Mouse (Mus musculus) midbrain, postnatal 0 days (tissue): Measurements from ENCODE around the gene Cdc34b. TPM values are rescaled to one million over a fixed set of nuclear protein-coding genes. Genes with fewer than 3 reads are reported as not detected.

Experiments used
- ATAC-seq: fragments of 200-750 bp; cut with Nextera tagmentation; 2 replicates; pipeline ENCODE4 v1.8.0; 2017; ENCODE audit warnings: moderate number of reproducible peaks, mild to moderate bottlenecking, moderate TSS enrichment, moderate library complexity; ENCODE audit not compliant: low FRiP score
- DNase-seq: peaks from one replicate; pipeline ENCODE4 v3.0.0-alpha.2; 2015; ENCODE audit warnings: low spot score
- H3K27ac ChIP-seq: fragments of 300-500 bp; sonication (generic); 2 replicates; pipeline ENCODE4 v1.5.1; 2014; ENCODE audit warnings: low read depth, mild to moderate bottlenecking, low read length, mixed read lengths
- H3K27me3 ChIP-seq: fragments of 300-500 bp; sonication (generic); 2 replicates; pipeline ENCODE4 v1.6.1; 2014; ENCODE audit warnings: low read length, control low read depth, mixed read lengths; ENCODE audit not compliant: insufficient read depth
- H3K36me3 ChIP-seq: fragments of 300-500 bp; sonication (generic); 2 replicates; pipeline ENCODE4 v1.6.1; 2014; ENCODE audit warnings: low read length, control low read depth, mixed read lengths; ENCODE audit not compliant: insufficient read depth
- H3K4me1 ChIP-seq: fragments of 300-500 bp; sonication (generic); 2 replicates; pipeline ENCODE4 v1.6.1; 2014; ENCODE audit warnings: mild to moderate bottlenecking, control low read depth, antibody characterized with exemption, low read length, mixed read lengths; ENCODE audit not compliant: insufficient read depth
- H3K4me2 ChIP-seq: fragments of 300-500 bp; sonication (generic); 2 replicates; pipeline ENCODE4 v1.6.1; 2014; ENCODE audit warnings: low read depth, mild to moderate bottlenecking, low read length, mixed read lengths; ENCODE audit not compliant: poor library complexity, severe bottlenecking
- H3K4me3 ChIP-seq: fragments of 300-500 bp; sonication (generic); 2 replicates; pipeline ENCODE4 v1.5.1; 2014; ENCODE audit warnings: low read depth, mild to moderate bottlenecking, low read length, moderate library complexity
- H3K9ac ChIP-seq: fragments of 300-500 bp; sonication (generic); replicated peaks from 2 replicates; pipeline ENCODE4 v1.6.1; 2014; ENCODE audit warnings: mild to moderate bottlenecking, low read length, moderate library complexity, mixed read lengths; ENCODE audit not compliant: poor library complexity, severe bottlenecking
- H3K9me3 ChIP-seq: fragments of 300-500 bp; sonication (generic); 2 replicates; pipeline ENCODE4 v1.6.1; 2016; ENCODE audit warnings: low read length, control low read depth
- CTCF ChIP-seq: IDR thresholded peaks from 2 replicates; pipeline ENCODE4 v1.5.1; 2016; ENCODE audit warnings: antibody characterized with exemption, mild to moderate bottlenecking
- WGBS: fragments of 180-500 bp; shearing (Covaris S2); extraction: QIAGEN DNeasy Blood & Tissue Kit; methylation state at CpG from one replicate; pipeline ENCODE4 v1.1.7; 2014; 5-methylcytosine and 5-hydroxymethylcytosine counted together
- polyA plus RNA-seq: library from polyadenylated mRNA; unstranded; fragments of >200 nt; fragmentation: Nextera tagmentation; extraction: Ambion mirVana; gene quantifications from 2 replicates; pipeline ENCODE4 v1.2.1, GENCODE M21; 2015
- total RNA-seq: library from RNA; depleted of rRNA; stranded (reverse); fragments of >200 nt; gene quantifications from 2 replicates; pipeline ENCODE4 v1.2.3, GENCODE M21; 2014

Cdc34b gene
- total and polyA plus RNA-seq, 2 experiments from 2014 or later: 0.14 TPM; not detected in 1

DNA sequence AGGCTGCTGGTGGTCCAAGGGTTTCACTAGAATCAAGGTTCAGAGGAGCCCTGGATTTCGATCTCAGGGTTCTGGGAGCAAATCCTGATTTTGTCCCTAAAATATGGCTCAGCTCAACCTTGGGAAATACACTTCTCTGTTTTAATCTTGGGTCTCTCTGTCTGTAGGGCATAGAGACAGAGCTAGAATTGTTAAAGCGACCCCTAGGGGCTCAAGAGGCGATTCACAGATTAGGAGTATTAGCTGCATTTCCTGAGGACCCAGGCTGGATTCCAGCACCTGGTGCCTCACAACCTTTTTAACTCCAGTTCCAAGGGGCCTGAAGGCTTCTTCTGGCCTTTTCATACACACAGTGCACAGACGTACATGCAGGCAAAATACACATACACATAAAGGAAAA lies 12.0 kb upstream of the Cdc34b start:
- ATAC-seq: no peak
- WGBS: 28% methylated on average over 4 of the region's 4 CpGs

DNA sequence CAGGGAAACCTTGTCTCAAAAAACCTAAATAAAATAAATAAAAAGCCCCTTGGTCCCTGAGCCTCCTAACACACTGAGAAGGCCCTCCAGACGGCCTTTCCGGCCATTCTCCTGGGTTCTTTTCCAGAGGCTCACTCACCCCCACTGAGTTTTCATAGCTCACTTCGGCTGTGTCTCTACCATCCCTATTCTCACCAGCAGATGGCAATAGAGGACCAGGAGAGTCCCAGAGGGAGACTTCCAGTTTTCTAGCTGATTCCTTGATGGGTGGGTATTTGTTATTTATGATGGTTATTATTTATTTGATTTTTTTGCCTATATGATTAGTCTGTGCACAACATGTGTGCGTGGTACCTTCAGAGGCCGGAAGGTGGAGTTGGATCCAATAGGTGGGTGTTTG lies 11.3 kb upstream of the Cdc34b start:
- DNase-seq: peak; percentile 77
- Histone ChIP-seq H3K27me3 (no peaks in the 10 kb centered on the region), H3K36me3 (no peaks in the 10 kb centered on the region), H3K4me1 (no peaks in the 10 kb centered on the region), H3K9me3 (no peaks in the 10 kb centered on the region), H3K27ac (no peak overlapping the region), H3K4me3 (no peak overlapping the region), H3K9ac (no peak overlapping the region), H3K4me2 (no peak overlapping the region)
- 31% methylated on average over 5 of the region's 5 CpGs for WGBS
- ATAC-seq: no peak
- peak; percentile 92 for TF ChIP-seq CTCF

More for the DNA sequence above, 12.0 kb upstream of the Cdc34b start:
- TF ChIP-seq CTCF: peak; percentile 22; the same call in 1 of the 2 replicates
- peak; percentile 19 for DNase-seq
- H3K9me3 ChIP-seq: no peaks in the 10 kb centered on the region
- H3K36me3 ChIP-seq: no peaks in the 10 kb centered on the region
- H3K4me3 ChIP-seq: no peak overlapping the region
- no peaks in the 10 kb centered on the region for H3K4me1 ChIP-seq
- H3K27ac ChIP-seq: no peak overlapping the region
- no peak overlapping the region for H3K9ac ChIP-seq
- H3K4me2 ChIP-seq: no peak overlapping the region
- H3K27me3 ChIP-seq: no peaks in the 10 kb centered on the region

DNA sequence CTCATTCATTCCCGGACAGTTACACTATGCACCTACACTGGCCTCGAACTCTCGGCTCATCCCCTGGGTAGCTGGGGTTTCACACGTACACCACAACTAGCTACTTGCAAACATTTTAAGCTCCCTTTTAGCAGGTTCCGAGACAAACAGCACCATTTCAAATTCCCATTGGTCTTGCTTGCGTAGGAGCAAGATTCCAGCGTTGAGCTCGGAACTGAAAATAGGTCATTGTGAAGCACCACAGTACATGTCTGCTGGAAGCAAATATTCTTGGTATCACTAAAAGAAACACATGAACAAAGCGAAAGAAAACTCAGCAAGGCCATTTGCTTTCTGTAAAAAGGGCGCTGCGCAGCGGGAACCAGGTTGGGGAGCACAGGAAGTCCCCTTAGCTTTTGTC lies 10.4 kb upstream of the Cdc34b start:
- TF ChIP-seq CTCF: no peak
- ATAC-seq (no peak), DNase-seq (no peak)
- Histone ChIP-seq H3K27ac (no peak overlapping the region), H3K36me3 (no peaks in the 10 kb centered on the region), H3K4me3 (no peak overlapping the region), H3K4me2 (no peak overlapping the region), H3K9ac (no peak overlapping the region), H3K9me3 (no peaks in the 10 kb centered on the region), H3K4me1 (no peaks in the 10 kb centered on the region), H3K27me3 (no peaks in the 10 kb centered on the region)
- 80% methylated on average over 12 of the region's 12 CpGs for WGBS

DNA sequence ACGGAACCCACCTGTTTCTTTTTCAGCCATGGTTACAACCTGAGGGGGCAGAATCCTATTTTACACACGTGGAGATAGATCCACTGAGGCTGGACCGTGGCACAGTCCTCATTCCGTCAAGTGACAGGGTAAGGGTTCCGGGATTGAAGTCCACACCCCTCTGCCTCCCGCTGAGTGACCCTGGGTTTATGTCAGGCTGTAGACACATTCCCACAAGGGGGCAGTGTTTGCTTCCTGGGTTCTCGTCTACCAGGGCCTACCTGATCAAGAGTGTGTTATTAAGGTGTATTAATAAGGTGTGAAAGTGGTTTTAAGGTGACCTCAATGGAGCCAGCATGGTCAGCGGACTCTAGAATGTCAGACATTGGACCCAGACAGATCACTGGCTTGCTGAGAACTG lies 8.8 kb upstream of the Cdc34b start:
- TF ChIP-seq CTCF: peak; percentile 49
- DNase-seq: no peak
- H3K27me3 ChIP-seq: no peaks in the 10 kb centered on the region
- H3K4me3 ChIP-seq: no peak overlapping the region
- no peaks in the 10 kb centered on the region for H3K4me1 ChIP-seq
- 42% methylated on average over 8 of the region's 8 CpGs for WGBS
- no peak overlapping the region for H3K4me2 ChIP-seq
- H3K36me3 ChIP-seq: no peaks in the 10 kb centered on the region
- no peak for ATAC-seq
- H3K9me3 ChIP-seq: no peaks in the 10 kb centered on the region
- H3K27ac ChIP-seq: no peak overlapping the region
- H3K9ac ChIP-seq: no peak overlapping the region

DNA sequence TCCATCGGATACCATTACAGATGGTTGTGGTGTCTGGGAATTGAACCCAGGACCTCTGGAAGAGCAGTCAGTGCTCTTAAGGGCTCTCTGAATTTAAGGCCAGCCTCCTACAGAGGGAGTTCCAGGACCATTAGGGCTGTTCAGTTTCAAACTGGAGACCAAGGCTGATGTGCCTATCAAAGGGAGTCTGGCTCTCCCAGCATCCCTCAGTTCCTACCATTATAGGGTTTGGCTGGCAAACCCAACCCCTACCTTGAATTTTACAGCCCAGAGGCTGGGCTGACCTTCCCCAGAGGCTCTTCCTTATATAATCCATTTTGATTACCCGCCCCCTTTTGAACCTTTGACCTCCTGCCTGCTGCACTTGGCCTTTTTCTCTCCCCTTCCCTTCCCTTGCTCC lies 5.8 kb upstream of the Cdc34b start:
- Histone ChIP-seq H3K4me3 (no peak overlapping the region), H3K4me2 (no peak overlapping the region), H3K4me1 (no peaks in the 10 kb centered on the region), H3K27ac (no peak overlapping the region), H3K9ac (no peak overlapping the region), H3K36me3 (no peaks in the 10 kb centered on the region), H3K27me3 (no peaks in the 10 kb centered on the region), H3K9me3 (no peaks in the 10 kb centered on the region)
- ATAC-seq (no peak), DNase-seq (no peak)
- TF ChIP-seq CTCF: no peak
- WGBS: 88% methylated on average over 2 of the region's 2 CpGs

DNA sequence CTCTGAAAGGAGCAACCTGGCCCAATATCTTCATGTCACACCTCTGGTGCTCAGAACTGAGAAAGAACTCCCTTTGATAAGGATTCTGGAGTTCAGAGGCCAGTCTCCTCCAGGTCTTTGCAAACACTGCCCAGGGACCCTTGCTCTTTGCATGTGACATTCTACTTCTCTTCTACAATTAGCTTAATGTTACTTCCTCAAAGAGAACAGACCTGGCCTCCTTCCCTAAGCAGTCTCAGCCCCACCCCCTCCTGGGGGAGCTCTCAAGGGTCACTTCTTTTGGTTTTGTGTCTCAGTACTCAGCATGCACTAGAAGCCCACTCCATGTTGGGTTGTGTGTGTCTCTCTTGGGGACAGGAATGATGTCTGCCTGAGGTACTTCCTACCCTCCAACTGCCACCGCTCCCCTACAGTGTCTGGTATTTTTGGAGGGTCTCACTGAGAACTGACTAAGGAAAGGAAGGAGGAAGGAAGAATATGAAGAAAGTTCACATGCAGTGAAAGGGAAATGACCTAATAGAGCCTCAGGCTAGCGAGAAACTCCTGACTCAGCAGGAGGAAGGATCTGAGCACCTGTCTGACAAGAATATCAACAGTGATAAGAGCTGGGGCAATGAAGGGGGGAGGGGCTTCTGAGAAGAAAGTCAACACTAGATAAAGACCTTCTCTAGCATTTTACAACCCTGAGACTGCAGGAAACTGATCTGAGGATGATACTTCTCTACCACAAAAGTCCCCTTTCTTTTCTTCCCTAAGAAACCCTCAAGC lies 11.5 kb downstream of the Cdc34b start:
- no peak for TF ChIP-seq CTCF
- no peak overlapping the region for H3K9ac ChIP-seq
- H3K36me3 ChIP-seq: no peaks in the 10 kb centered on the region
- no peaks in the 10 kb centered on the region for H3K4me1 ChIP-seq
- no peaks in the 10 kb centered on the region for H3K27me3 ChIP-seq
- WGBS: 71% methylated on average over 2 of the region's 2 CpGs
- no peak overlapping the region for H3K4me3 ChIP-seq
- H3K27ac ChIP-seq: no peak overlapping the region
- H3K9me3 ChIP-seq: no peaks in the 10 kb centered on the region
- ATAC-seq (no peak), DNase-seq (no peak)
- H3K4me2 ChIP-seq: no peak overlapping the region
